Mouse (Mus musculus) bone marrow macrophage, adult 2 months (primary cell): ENCODE results near the gene Ggct.

Experiments
- CTCF ChIP-seq: IDR thresholded peaks from 2 replicates; pipeline ENCODE4 v1.5.1; 2012; ENCODE audit warnings: low read depth, mild to moderate bottlenecking, low read length, moderate library complexity
- POLR2A ChIP-seq: IDR thresholded peaks from 2 replicates; pipeline ENCODE4 v1.6.1; 2012; ENCODE audit warnings: mild to moderate bottlenecking, low read depth, low read length, borderline replicate concordance

- TF ChIP-seq CTCF = no peak
- TF ChIP-seq POLR2A = no peak
Measured at GRCm38 (mm10) chr6:54956425-54956824, 36.3 kb downstream of the Ggct start.
